Comparison of ENCODE assay signal across 19 mouse cellular contexts in genomic region chr1:164956725-164957399, GRCm38 (mm10). TPM values are rescaled to one million over a fixed set of nuclear protein-coding genes. Genes with fewer than 3 reads are reported as not detected.
"Had no signal": no experiment of that assay in that cellular context is flagged by ENCODE, and none has a peak within 500 bp of the region (broad histone marks: within the 10 kb centered on the region; RNA-seq: fewer than 3 reads in every experiment).

No protein-coding gene starts in this region.

- H3K9ac ChIP-seq: liver, embryonic 13.5 days; liver, postnatal 0 days; lung, embryonic 15.5 days; neural tube, embryonic 13.5 days; stomach, embryonic 15.5 days had no signal

- DNase-seq: kidney, adult 18-20 months; kidney, postnatal 10 days; kidney, postnatal 4 days; liver, embryonic 13.5 days; liver, postnatal 0 days; midbrain, embryonic 14.5 days; retina, postnatal 1 day; right cerebral cortex, postnatal 4 days; thymus, adult 2 months; thymus, postnatal 25 days had no signal

- ATAC-seq: liver, postnatal 0 days had no signal

- H3K9me3 ChIP-seq: limb, embryonic 10.5 days; liver, embryonic 13.5 days; lung, embryonic 15.5 days; midbrain, embryonic 10.5 days; neural tube, embryonic 13.5 days; stomach, embryonic 15.5 days had no signal

- H3K27me3 ChIP-seq: liver, embryonic 13.5 days; lung, embryonic 15.5 days; neural tube, embryonic 13.5 days; stomach, embryonic 15.5 days had no signal

- H3K36me3 ChIP-seq: limb, embryonic 10.5 days; liver, embryonic 13.5 days; lung, embryonic 15.5 days; midbrain, embryonic 10.5 days; neural tube, embryonic 13.5 days; stomach, embryonic 15.5 days had no signal

- H3K4me3 ChIP-seq: layer of hippocampus, adult 2 months; limb, embryonic 10.5 days; liver, embryonic 13.5 days; lung, embryonic 15.5 days; midbrain, embryonic 10.5 days; neural tube, embryonic 13.5 days; stomach, embryonic 15.5 days had no signal

- H3K4me1 ChIP-seq: limb, embryonic 10.5 days; liver, embryonic 13.5 days; lung, embryonic 15.5 days; stomach, embryonic 15.5 days had no signal

- H3K27ac ChIP-seq: layer of hippocampus, adult 2 months; limb, embryonic 10.5 days; liver, embryonic 13.5 days; lung, embryonic 15.5 days; midbrain, embryonic 10.5 days; neural tube, embryonic 13.5 days; stomach, embryonic 15.5 days had no signal

- H3K4me2 ChIP-seq: liver, embryonic 13.5 days; lung, embryonic 15.5 days; neural tube, embryonic 13.5 days; stomach, embryonic 15.5 days had no signal

RNA-seq across cellular contexts. Expression of gene Xcl1, which starts 21.5 kb away (rescaled TPM):
- total RNA-seq: layer of hippocampus, adult 2 months; layer of hippocampus, postnatal 10 days; left cerebral cortex, postnatal 14 days had no signal
- polyA plus RNA-seq: limb, embryonic 10.5 days; limb, embryonic 14.5 days; liver, embryonic 13.5 days; midbrain, embryonic 10.5 days; midbrain, embryonic 14.5 days; neural tube, embryonic 13.5 days; stomach, embryonic 15.5 days had no signal
